Mouse (Mus musculus): Measurements from ENCODE around the gene Camkv.

GRCm38 (mm10) chr9:107961881-107962280 is 26.4 kb downstream of the Camkv start:
- TF ChIP-seq POLR2A (IDR thresholded peaks at IDR 0.05; ENCODE audit: insufficient read length, low read depth) (no peak), USF1 (IDR thresholded peaks at IDR 0.05; ENCODE audit: low read depth) (no peak), POLR2AphosphoS2 (IDR thresholded peaks at IDR 0.05; ENCODE audit: insufficient read length, low read depth) (no peak), MYOD1 (IDR thresholded peaks at IDR 0.05; ENCODE audit: control insufficient read depth in 1 of 3, insufficient read length in 2 of 3, low read depth in 2 of 3) (no peak), TCF12 (IDR thresholded peaks at IDR 0.05; ENCODE audit: insufficient read depth, poor library complexity, severe bottlenecking) (no peak), TCF3 (IDR thresholded peaks at IDR 0.05; ENCODE audit: insufficient read length, low read depth) (no peak), CEBPB (IDR thresholded peaks at IDR 0.05; ENCODE audit: insufficient read depth, poor library complexity, severe bottlenecking) (no peak), MAX (IDR thresholded peaks at IDR 0.05; ENCODE audit: low read depth) (no peak), E2F4 (IDR thresholded peaks at IDR 0.05; ENCODE audit: insufficient read depth) (no peak), SRF (IDR thresholded peaks at IDR 0.05; ENCODE audit: control insufficient read depth, insufficient read length, low read depth) (no peak), REST (IDR thresholded peaks at IDR 0.05; ENCODE audit: insufficient read depth, insufficient read length) (no peak), MYOG (IDR thresholded peaks at IDR 0.05; ENCODE audit: control insufficient read depth in 1 of 3, insufficient read depth in 1 of 3, insufficient read length in 2 of 3, low read depth in 2 of 3) (no peak)

Measured in myocyte (in vitro differentiated cells).